Mouse (Mus musculus): ENCODE results near the gene 2310057J18Rik. TPM values are rescaled to one million over a fixed set of nuclear protein-coding genes. Genes with fewer than 3 reads are reported as not detected.
"Not testable (repeated sequence)": the region's sequence is repeated elsewhere in the genome, so short reads cannot be mapped to it uniquely, and the experiment has no call there.

2310057J18Rik gene
- not detected in 2 replicates for polyA plus RNA-seq (2012; rRNA removed)

- no peak within 1 kb of the TSS for H3K4me3 ChIP-seq (ENCODE audit: control insufficient read depth, low read depth, low read length)
- H3K4me1 ChIP-seq (ENCODE audit: control insufficient read depth, insufficient read depth, low read length), result no peaks in the 10 kb centered on the region
- no peaks in the 10 kb centered on the region for H3K36me3 ChIP-seq (ENCODE audit: control insufficient read depth, insufficient read depth, low read length)
- no peak within 1 kb of the TSS for H3K27ac ChIP-seq (ENCODE audit: control insufficient read depth, insufficient read depth, low read depth, low read length)
- TF ChIP-seq POLR2A (IDR thresholded peaks at IDR 0.05; ENCODE audit: control insufficient read depth, low read depth, low read length) (no peak), CTCF (IDR thresholded peaks at IDR 0.05; ENCODE audit: control insufficient read depth, insufficient read depth, insufficient replicate concordance, low read depth, low read length) (no peak)
- H3K27me3 ChIP-seq (ENCODE audit: control insufficient read depth, insufficient read depth, low read length), result no peaks in the 10 kb centered on the region
Measured at GRCm38 (mm10) chr10:28986203-28986602, at the start of gene 2310057J18Rik. TSS of gene 2310057J18Rik (minus strand) at chr10:28986303.

- H3K36me3 ChIP-seq (ENCODE audit: control insufficient read depth, insufficient read depth, low read length); H3K27me3 ChIP-seq (ENCODE audit: control insufficient read depth, insufficient read depth, low read length); H3K4me1 ChIP-seq (ENCODE audit: control insufficient read depth, insufficient read depth, low read length); H3K27ac ChIP-seq (ENCODE audit: control insufficient read depth, insufficient read depth, low read depth, low read length): not testable (repeated sequence)
- peak overlapping the region; percentile 61 for H3K4me3 ChIP-seq (ENCODE audit: control insufficient read depth, low read depth, low read length)
Measured at GRCm38 (mm10) chr10:29029960-29030359, 43.9 kb upstream of the 2310057J18Rik start.

GRCm38 (mm10) chr10:29019496-29020270 is 33.6 kb upstream of the 2310057J18Rik start:
- Histone ChIP-seq H3K27ac (ENCODE audit: control insufficient read depth, insufficient read depth, low read depth, low read length) (no peak overlapping the region), H3K4me1 (ENCODE audit: control insufficient read depth, insufficient read depth, low read length) (no peaks in the 10 kb centered on the region)
- TF ChIP-seq POLR2A (IDR thresholded peaks at IDR 0.05; ENCODE audit: control insufficient read depth, low read depth, low read length) (no peak), CTCF (IDR thresholded peaks at IDR 0.05; ENCODE audit: control insufficient read depth, insufficient read depth, insufficient replicate concordance, low read depth, low read length) (no peak)

GRCm38 (mm10) chr10:28997776-28998175 is 11.7 kb upstream of the 2310057J18Rik start:
- H3K36me3 ChIP-seq (ENCODE audit: control insufficient read depth, insufficient read depth, low read length), result no peaks in the 10 kb centered on the region

More at GRCm38 (mm10) chr10:29019496-29020270, 33.6 kb upstream of the 2310057J18Rik start:
- Histone ChIP-seq H3K36me3 (ENCODE audit: control insufficient read depth, insufficient read depth, low read length) (no peaks in the 10 kb centered on the region), H3K27me3 (ENCODE audit: control insufficient read depth, insufficient read depth, low read length) (no peaks in the 10 kb centered on the region), H3K4me3 (ENCODE audit: control insufficient read depth, low read depth, low read length) (no peak overlapping the region)

GRCm38 (mm10) chr10:28988990-28989389 is 2.9 kb upstream of the 2310057J18Rik start:
- no peak overlapping the region for H3K27ac ChIP-seq (ENCODE audit: control insufficient read depth, insufficient read depth, low read depth, low read length)
- H3K4me3 ChIP-seq (ENCODE audit: control insufficient read depth, low read depth, low read length), result no peak overlapping the region
- H3K36me3 ChIP-seq (ENCODE audit: control insufficient read depth, insufficient read depth, low read length), result no peaks in the 10 kb centered on the region
- H3K4me1 ChIP-seq (ENCODE audit: control insufficient read depth, insufficient read depth, low read length), result no peaks in the 10 kb centered on the region
- no peaks in the 10 kb centered on the region for H3K27me3 ChIP-seq (ENCODE audit: control insufficient read depth, insufficient read depth, low read length)
- TF ChIP-seq CTCF (IDR thresholded peaks at IDR 0.05; ENCODE audit: control insufficient read depth, insufficient read depth, insufficient replicate concordance, low read depth, low read length) (no peak), POLR2A (IDR thresholded peaks at IDR 0.05; ENCODE audit: control insufficient read depth, low read depth, low read length) (no peak)

More at GRCm38 (mm10) chr10:28997776-28998175, 11.7 kb upstream of the 2310057J18Rik start:
- no peaks in the 10 kb centered on the region for H3K4me1 ChIP-seq (ENCODE audit: control insufficient read depth, insufficient read depth, low read length)
- TF ChIP-seq POLR2A (IDR thresholded peaks at IDR 0.05; ENCODE audit: control insufficient read depth, low read depth, low read length), result no peak
- no peak for TF ChIP-seq CTCF (IDR thresholded peaks at IDR 0.05; ENCODE audit: control insufficient read depth, insufficient read depth, insufficient replicate concordance, low read depth, low read length)
- H3K4me3 ChIP-seq (ENCODE audit: control insufficient read depth, low read depth, low read length), result no peak overlapping the region
- H3K27me3 ChIP-seq (ENCODE audit: control insufficient read depth, insufficient read depth, low read length), result no peaks in the 10 kb centered on the region
- H3K27ac ChIP-seq (ENCODE audit: control insufficient read depth, insufficient read depth, low read depth, low read length), result no peak overlapping the region

- Histone ChIP-seq H3K4me1 (ENCODE audit: control insufficient read depth, insufficient read depth, low read length) (no peaks in the 10 kb centered on the region), H3K36me3 (ENCODE audit: control insufficient read depth, insufficient read depth, low read length) (no peaks in the 10 kb centered on the region), H3K27me3 (ENCODE audit: control insufficient read depth, insufficient read depth, low read length) (no peaks in the 10 kb centered on the region), H3K4me3 (ENCODE audit: control insufficient read depth, low read depth, low read length) (no peak overlapping the region), H3K27ac (ENCODE audit: control insufficient read depth, insufficient read depth, low read depth, low read length) (no peak overlapping the region)
- TF ChIP-seq POLR2A (IDR thresholded peaks at IDR 0.05; ENCODE audit: control insufficient read depth, low read depth, low read length) (no peak), CTCF (IDR thresholded peaks at IDR 0.05; ENCODE audit: control insufficient read depth, insufficient read depth, insufficient replicate concordance, low read depth, low read length) (no peak)
Measured at GRCm38 (mm10) chr10:28968189-28968588, 17.9 kb downstream of the 2310057J18Rik start.

GRCm38 (mm10) chr10:28955138-28955537 is 31.0 kb downstream of the 2310057J18Rik start:
- Histone ChIP-seq H3K4me1 (ENCODE audit: control insufficient read depth, insufficient read depth, low read length) (no peaks in the 10 kb centered on the region), H3K27ac (ENCODE audit: control insufficient read depth, insufficient read depth, low read depth, low read length) (no peak overlapping the region), H3K27me3 (ENCODE audit: control insufficient read depth, insufficient read depth, low read length) (no peaks in the 10 kb centered on the region), H3K4me3 (ENCODE audit: control insufficient read depth, low read depth, low read length) (no peak overlapping the region), H3K36me3 (ENCODE audit: control insufficient read depth, insufficient read depth, low read length) (no peaks in the 10 kb centered on the region)
- no peak for TF ChIP-seq POLR2A (IDR thresholded peaks at IDR 0.05; ENCODE audit: control insufficient read depth, low read depth, low read length)
- no peak for TF ChIP-seq CTCF (IDR thresholded peaks at IDR 0.05; ENCODE audit: control insufficient read depth, insufficient read depth, insufficient replicate concordance, low read depth, low read length)

Measured in testis, adult 2 months (tissue).